Mouse (Mus musculus) left cerebral cortex, adult 9 months (tissue): ENCODE data around the gene N4bp2l2.
"Not testable (repeated sequence)": the region's sequence is repeated elsewhere in the genome, so short reads cannot be mapped to it uniquely, and the experiment has no call there.

Source experiments
- DNase-seq, 2 experiments: peaks; one replicate each; pipeline ENCODE4 v3.0.0; 2022; ENCODE audit warnings: low spot score in 2 of 2

N4bp2l2 gene

GRCm38 (mm10) chr5:150643390-150643789, 22.6 kb downstream of the N4bp2l2 start:
- not testable (repeated sequence) for DNase-seq

GRCm38 (mm10) chr5:150641440-150641839, 24.5 kb downstream of the N4bp2l2 start:
- DNase-seq, result no peak

- no peak for DNase-seq
Observed at GRCm38 (mm10) chr5:150629692-150630091, 36.3 kb downstream of the N4bp2l2 start.

- no peak for DNase-seq
Observed at GRCm38 (mm10) chr5:150629272-150629671, 36.7 kb downstream of the N4bp2l2 start.

- no peak for DNase-seq
Observed at GRCm38 (mm10) chr5:150625528-150625927, 40.5 kb downstream of the N4bp2l2 start.

GRCm38 (mm10) chr5:150622792-150623191, 43.2 kb downstream of the N4bp2l2 start:
- no peak for DNase-seq

- no peak for DNase-seq
Observed at GRCm38 (mm10) chr5:150621592-150621991, 44.4 kb downstream of the N4bp2l2 start.

GRCm38 (mm10) chr5:150620588-150621135, 45.3 kb downstream of the N4bp2l2 start:
- no peak for DNase-seq

- no peak for DNase-seq
Observed at GRCm38 (mm10) chr5:150618599-150619355, 47.2 kb downstream of the N4bp2l2 start.

- no peak for DNase-seq
Observed at GRCm38 (mm10) chr5:150616731-150617130, 49.3 kb downstream of the N4bp2l2 start.

GRCm38 (mm10) chr5:150616216-150616615, 49.8 kb downstream of the N4bp2l2 start:
- no peak for DNase-seq

- no peak for DNase-seq
Observed at GRCm38 (mm10) chr5:150614054-150614453, 51.9 kb downstream of the N4bp2l2 start.

- DNase-seq, result no peak
Observed at GRCm38 (mm10) chr5:150611697-150612096, 54.3 kb downstream of the N4bp2l2 start.

GRCm38 (mm10) chr5:150611136-150611535, 54.8 kb downstream of the N4bp2l2 start:
- no peak for DNase-seq

GRCm38 (mm10) chr5:150607631-150608030, 58.4 kb downstream of the N4bp2l2 start:
- DNase-seq, result no peak

GRCm38 (mm10) chr5:150606131-150606530, 59.9 kb downstream of the N4bp2l2 start:
- DNase-seq, result no peak

- DNase-seq, result no peak
Observed at GRCm38 (mm10) chr5:150601441-150602230, 64.3 kb downstream of the N4bp2l2 start.

- DNase-seq, result no peak
Observed at GRCm38 (mm10) chr5:150600554-150601440, 65.2 kb downstream of the N4bp2l2 start.

- no peak for DNase-seq
Observed at GRCm38 (mm10) chr5:150599301-150600294, 66.4 kb downstream of the N4bp2l2 start.
